Mouse (Mus musculus): ENCODE measurements around the gene Lyrm4.

- TF ChIP-seq POLR2A (IDR thresholded peaks at IDR 0.05; ENCODE audit: low read depth, low read length) (no peak), CTCF (IDR thresholded peaks at IDR 0.05; ENCODE audit: extremely low read depth, insufficient read length, insufficient replicate concordance, low read depth, low read length) (no peak)
These were observed 42.8 kb downstream of the Lyrm4 start for GRCm38 (mm10) chr13:36074484-36074883.
